Mouse (Mus musculus) cerebellum, postnatal 14 days (tissue): ENCODE measurements at regions not wholly inside any gene's neighbourhood (a gene's known extent, or its start where the extent isn't known, plus 50 kb on each side); places are given as distances from the start of the nearest gene placed in this dataset.
"Not testable (repeated sequence)": the region's sequence is repeated elsewhere in the genome, so short reads cannot be mapped to it uniquely, and the experiment has no call there.

Experiments used
- DNase-seq, 2 experiments: peaks; one replicate each; pipeline ENCODE4 v3.0.0; 2021; ENCODE audit warnings: mixed read lengths in 2 of 2

DNA sequence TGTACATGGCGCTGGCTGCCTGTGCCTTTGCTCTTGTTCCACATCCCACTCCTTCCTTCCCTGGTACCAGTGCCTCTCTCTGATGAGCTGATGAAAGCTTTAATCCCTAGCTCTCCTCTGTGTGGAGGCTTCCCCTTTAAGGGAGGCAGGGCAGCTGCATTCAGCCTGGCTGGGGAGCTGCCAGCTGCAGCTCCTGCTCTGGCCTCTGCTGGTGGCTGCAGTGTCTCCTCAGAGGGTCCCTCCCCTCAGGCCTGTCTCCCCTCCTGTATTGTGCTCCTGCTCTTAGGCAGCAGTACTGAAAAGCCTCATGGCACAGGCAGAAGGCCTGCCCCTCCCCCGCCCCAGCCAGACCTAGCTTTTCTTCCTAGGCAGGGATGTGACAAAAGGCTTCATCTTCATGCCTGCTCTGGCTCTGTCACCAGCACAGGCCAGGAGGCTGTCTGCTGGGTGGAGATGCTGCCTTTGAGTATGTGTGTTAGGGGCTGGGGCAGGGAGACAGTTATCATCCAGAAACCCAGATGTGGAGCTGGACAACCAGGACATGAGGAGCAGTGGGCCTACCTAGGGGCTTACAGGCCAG, 97.7 kb upstream of the Zcchc13 start:
- peak in 1 of 2 experiments; percentile 28 for DNase-seq

DNA sequence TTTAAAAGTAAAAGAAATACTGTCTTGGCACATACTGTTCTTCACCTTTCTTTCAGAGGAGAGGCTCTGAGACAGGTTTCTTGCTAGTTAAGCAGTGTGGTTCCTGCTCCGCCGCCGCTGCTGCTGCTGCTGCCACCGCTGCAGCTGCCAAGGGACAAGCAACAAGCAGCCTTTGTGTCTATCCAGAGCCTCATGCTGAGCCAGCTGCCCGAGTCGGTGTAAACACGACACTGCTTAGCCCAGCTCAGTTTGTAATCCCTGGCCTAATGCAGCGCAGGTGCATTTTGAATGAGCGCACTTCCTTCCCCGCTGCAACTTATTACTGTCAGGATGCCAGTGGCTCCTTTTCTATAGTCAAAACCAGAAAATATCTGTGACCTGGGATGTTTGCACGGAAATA, 97.1 kb upstream of the Zcchc13 start:
- DNase-seq: peak in 1 of 2 experiments; percentile 26

DNA sequence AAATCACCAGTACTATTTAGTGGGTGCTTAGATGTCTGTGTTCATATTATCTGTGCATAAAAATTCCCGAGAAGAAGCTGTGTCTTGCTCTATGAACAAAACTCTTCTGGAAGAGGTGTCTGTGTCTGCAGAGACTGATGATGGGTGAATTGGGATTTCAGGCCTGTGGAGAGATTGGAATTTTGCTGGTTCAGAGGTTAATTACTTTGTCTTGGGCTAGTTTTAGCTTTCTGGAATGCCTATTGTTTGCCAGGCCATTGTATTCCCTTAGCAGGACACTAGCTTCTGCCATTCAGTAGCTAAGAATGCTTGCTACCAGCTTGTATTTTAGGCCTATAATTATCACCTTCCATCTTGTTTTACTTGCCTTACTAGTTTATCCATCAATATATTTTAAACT, 96.6 kb upstream of the Zcchc13 start:
- no peak for DNase-seq

DNA sequence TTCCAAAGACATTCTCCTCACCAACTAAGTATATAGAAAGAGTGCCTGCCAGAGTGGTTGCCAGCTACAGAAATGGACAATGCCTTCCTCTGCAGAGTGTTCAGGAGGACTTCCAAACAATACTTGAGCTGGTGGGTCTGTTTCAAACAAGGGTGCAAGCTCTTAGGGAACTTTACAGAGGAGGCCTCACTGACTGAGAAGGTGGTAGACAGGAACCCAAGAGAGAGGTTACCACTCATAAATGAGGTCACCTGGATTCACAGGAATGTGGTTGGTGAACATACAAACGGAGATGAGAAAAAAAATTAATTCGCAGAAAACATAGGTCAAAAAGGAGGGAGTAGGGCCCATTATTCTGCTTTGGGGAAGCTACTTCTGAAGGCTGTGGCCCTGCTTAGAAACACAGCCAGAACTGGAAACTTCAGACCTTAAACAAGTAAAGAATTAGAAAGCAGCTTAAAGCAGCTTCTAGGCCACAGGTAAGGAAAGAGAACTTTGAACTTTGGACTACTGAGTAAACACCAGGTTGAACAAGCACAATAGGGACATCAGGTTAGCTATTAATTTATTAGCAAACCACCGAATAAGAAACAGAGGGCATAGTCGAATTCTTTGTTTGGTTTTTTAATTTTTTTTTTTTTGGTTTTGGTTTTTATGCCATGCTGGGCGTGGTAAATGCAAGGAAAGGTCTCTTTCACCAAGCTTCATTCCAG, 83.7 kb upstream of the Zcchc13 start:
- DNase-seq: no peak

DNA sequence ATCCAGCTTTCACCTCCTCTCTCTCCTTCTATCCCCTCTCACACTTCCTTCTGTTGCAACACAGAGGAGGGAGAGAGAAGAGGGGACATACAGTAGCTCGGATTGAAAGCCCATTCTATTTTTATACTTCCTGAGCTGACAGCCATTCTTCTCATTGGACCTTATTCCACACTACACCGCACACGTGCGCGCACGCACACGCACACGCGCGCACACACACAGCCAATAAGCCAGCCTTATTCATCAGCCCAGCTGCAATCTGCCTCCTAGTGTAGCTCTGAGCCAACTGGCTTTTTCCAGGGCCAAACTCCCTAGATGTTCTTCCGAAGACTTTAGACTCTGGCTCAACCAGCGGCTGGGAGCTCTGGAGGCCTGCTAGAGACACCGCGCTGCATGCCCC, 79.1 kb upstream of the Zcchc13 start:
- DNase-seq: peak; percentile 28 to 32

DNA sequence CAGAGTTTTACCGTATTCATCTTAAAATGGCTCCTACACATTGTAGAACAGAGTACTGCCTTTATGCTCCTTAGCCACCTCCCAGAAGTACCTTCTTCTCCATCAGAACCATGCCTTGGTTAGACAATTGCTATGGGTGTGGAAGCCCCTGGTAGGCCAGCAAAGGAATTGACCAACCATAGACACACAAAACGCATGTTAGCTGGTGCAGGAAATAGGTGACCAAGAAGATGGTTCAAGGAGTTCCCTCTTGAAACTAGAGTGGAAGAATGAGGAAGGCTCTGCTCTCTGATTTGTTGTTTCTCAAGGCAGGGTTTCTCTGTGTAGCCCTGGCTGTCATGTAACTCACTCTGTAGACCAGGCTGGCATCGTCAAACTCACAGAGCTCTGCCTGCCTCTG, 77.2 kb upstream of the Zcchc13 start:
- no peak for DNase-seq

DNA sequence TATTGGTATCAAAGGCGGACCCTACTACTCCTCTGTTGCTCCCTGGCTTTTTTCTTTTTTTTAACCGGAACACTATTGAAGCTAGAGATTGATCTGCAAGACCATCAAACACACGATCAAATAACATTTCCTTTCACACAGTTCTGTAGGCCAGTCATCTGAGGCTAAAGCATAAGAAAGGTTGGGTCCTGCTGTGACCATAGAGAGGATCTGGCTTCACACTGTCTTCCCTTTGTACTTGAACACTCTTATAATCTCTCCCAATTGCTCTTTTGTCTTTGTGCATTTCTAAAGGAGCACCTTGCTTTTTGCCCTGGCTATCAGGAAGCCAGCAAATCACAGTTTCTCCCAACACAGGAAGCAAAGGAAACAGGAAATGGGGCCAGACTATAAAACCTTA, 76.8 kb upstream of the Zcchc13 start:
- no peak for DNase-seq

DNA sequence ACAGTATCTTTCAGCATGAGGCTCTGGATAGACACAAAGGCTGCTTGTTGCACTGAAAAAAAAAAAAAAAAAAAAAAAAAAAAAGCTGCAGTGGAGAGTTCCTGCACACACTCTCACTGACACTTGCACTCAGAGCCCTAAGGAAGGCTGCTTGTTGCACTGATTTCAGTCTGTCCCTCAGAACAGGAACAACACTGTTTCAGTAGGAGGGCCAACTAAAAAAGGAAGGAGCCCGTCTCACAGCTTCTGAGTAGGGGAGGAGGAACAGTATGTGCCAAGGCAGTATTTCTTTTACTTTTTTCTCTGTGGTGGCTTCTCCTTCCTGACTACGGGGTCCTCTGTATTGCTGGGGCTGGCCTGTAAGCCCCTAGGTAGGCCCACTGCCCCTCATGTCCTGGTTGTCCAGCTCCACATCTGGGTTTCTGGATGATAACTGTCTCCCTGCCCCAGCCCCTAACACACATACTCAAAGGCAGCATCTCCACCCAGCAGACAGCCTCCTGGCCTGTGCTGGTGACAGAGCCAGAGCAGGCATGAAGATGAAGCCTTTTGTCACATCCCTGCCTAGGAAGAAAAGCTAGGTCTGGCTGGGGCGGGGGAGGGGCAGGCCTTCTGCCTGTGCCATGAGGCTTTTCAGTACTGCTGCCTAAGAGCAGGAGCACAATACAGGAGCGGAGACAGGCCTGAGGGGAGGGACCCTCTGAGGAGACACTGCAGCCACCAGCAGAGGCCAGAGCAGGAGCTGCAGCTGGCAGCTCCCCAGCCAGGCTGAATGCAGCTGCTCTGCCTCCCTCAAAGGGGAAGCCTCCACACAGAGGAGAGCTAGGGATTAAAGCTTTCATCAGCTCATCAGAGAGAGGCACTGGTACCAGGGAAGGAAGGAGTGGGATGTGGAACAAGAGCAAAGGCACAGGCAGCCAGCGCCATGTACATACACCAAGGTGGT, 75.1 kb upstream of the Zcchc13 start:
- DNase-seq: not testable (repeated sequence)

DNA sequence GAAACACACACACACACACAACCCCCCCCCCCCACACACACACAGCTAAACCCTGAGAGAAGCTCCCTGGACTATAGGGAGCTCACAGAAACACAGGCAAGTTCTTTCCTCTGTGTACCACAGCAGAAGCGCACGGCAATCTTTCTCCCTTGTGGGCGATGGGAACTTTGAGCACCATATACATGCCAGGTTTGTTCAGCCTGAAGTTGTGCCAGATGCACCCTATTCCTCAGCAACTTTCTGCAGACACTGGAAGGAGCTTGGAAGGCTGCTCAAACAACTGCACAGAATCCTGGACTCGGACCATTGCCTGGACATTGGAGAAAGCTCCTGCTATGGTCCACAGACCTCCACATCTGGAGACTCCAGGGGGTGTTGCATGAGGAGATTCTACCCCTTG, 74.3 kb upstream of the Zcchc13 start:
- DNase-seq: no peak

DNA sequence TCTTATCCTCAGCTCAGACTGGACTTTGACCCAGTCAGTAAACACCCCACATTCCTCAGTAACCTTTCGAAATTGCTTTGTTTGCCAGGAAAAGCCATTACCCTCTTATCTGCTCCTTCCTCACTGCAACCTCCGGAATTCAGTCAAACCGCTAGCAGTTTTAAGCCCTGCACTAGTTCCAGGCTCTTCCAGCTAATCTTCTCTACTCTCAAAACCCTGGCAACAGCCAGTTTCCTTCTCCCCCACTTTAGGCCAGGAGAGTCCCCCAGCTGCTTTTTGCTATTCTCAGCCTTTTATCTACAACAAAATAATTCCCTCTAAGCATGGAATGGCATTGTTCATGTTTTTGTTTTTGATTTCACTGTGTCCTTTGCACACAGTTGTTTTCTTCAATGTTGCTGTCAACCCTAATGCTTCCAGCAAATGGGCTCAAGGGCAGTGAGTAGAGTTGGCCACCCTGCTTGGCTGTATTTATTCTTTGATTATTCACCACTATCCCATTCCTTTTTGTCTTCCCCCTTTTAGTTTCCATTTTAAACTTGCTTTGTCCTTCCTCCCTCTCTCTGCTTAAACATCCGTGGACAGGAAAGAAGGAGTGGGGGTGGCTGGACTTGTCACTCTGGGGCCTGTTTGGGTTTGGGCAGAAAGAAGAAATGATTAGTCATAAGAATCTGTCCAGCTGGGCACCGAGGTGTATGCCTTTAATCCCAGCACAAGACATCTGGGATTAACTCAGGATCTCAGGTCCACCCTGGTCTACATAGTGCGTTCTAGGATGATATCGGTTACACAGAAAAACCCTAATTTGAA, 73.5 kb upstream of the Zcchc13 start:
- no peak for DNase-seq

DNA sequence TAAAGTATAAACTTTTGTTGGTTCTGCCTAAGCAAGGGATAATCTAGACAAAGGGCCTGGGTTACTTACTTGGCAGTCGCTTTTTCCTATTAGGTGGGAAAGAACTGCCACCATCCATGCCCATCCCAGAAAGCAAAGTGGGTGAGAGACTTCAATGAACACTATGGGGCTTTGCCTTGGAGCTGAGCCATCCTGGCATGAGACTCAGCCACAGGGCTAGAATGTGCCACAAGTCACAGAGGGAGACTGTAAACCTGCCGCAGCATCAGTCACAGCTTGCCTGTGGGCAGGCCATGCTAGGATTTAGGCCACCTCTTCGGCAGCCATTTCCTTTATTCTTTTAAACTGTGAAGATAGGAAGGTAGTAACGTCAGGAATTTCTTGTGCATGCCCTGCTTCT, 72.9 kb upstream of the Zcchc13 start:
- peak; percentile 27 to 44 for DNase-seq

DNA sequence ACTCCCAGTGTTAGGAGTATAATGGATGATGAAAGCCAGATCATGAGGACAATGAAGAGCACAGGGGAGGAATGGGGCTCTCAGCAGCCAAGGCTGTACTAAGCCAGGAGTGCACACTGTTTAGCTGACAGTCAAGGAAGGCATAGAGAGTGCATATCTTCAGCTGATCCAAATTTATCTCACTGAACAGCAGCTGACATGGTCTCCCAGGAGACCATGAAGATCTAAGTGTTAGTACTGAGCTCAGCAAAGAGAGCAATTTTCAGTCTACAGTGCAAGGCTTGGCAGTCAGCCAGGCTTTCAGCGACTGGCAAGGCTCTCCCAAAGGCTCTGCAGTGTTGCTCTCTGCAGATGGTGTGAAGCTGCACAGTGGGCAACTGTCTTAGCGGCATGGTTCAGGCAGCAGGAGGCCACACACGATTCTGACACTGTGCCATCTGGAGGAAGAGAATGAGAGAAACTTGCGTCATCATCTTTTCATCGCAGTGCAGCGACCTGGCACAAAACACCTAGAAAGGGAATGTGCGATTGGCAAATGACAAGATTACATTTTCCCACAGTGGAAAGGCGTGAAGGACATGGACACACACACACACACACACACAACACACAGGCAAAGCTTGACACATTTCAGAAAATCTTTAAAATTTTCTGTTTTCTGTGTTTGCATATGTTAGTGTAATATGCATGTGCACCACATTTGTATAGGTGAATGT, 66.7 kb upstream of the Zcchc13 start:
- DNase-seq: peak; percentile 81 to 90

DNA sequence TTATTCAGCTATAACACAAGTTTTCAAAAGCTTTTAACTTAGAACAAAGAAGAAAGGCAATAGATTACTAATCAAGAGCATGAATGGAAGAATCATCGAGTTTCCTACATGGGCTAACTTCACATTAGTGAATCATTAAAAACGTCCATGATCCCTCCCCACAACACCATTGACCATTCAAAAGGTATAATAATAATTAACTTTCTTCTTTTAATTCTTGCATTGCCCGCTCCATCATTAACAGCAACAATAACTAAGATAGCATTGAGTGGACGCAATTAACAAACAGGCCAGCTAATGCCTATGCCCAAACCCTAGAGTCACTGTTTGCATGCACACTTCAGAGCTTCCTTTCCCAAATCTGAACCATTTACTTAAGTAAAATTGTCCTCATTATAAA, 57.0 kb upstream of the Zcchc13 start:
- no peak for DNase-seq

DNA sequence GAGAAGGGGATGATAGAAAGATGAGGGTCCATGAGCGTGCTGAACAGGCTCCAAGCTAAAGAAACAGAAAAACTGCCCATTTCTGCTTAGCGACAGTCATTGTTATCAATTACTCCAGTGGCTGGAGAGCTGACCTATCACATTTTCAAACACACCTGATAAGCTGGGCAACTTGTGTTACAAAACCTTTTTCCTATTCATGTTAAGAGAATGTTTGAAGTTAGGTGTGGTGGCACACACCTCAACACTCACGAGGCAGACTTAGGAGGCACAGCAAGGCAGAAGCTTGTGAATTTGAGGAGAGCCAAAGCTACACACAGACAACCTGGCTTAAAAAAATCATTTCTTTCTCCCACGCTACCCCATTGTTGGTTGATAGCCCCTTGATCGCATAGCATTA, 50.9 kb upstream of the Zcchc13 start:
- DNase-seq: no peak
